Mouse (Mus musculus) small intestine, adult 2 months (tissue): ENCODE measurements around the gene Cd300c.

Experiments used
- CTCF ChIP-seq: fragments of 200-500 bp; IDR thresholded peaks from 2 replicates; pipeline ENCODE4 v1.5.1; 2012; ENCODE audit warnings: low read depth, mild to moderate bottlenecking, control low read depth, inconsistent platforms, low read length, moderate library complexity, mixed read lengths; ENCODE audit not compliant: insufficient replicate concordance, insufficient read length; ENCODE audit errors: extremely low read depth
- POLR2A ChIP-seq: fragments of 200-500 bp; IDR thresholded peaks from 2 replicates; pipeline ENCODE4 v1.6.1; 2012; ENCODE audit warnings: low read depth, mild to moderate bottlenecking, control low read depth, inconsistent platforms, low read length, moderate library complexity

GRCm38 (mm10) chr11:115004070-115004469 lies 35.1 kb upstream of the Cd300c start:
- TF ChIP-seq CTCF (no peak), POLR2A (no peak)
